Mouse (Mus musculus) megakaryocyte, embryonic 14.5 days (primary cell): ENCODE data around the gene Bfsp1. TPM values are rescaled to one million over a fixed set of nuclear protein-coding genes. Genes with fewer than 3 reads are reported as not detected.

Experiments used
- H3K27me3 ChIP-seq: replicated peaks from 2 replicates; pipeline ENCODE3; 2012; ENCODE audit warnings: inconsistent platforms
- H3K36me3 ChIP-seq: replicated peaks from 2 replicates; pipeline ENCODE3; 2012; ENCODE audit warnings: low read length, inconsistent platforms, mixed read lengths
- H3K4me1 ChIP-seq: 2 replicates; pipeline ENCODE4 v1.6.1; 2012; ENCODE audit warnings: inconsistent platforms
- H3K4me3 ChIP-seq: replicated peaks from 2 replicates; pipeline ENCODE3; 2012; ENCODE audit warnings: moderate library complexity, mild to moderate bottlenecking, inconsistent platforms
- H3K9me3 ChIP-seq: 2 replicates; pipeline ENCODE4 v1.6.1; 2012; ENCODE audit warnings: inconsistent platforms
- FLI1 ChIP-seq: IDR thresholded peaks from 2 replicates; pipeline ENCODE4 v1.6.1; 2012; ENCODE audit warnings: low read length, inconsistent platforms, mixed read lengths
- GATA1 ChIP-seq: IDR thresholded peaks from 3 replicates; pipeline ENCODE4 v1.6.1; 2012; ENCODE audit warnings: mixed read lengths, low read length, inconsistent platforms, borderline replicate concordance
- polyA plus RNA-seq: library from polyadenylated mRNA; stranded (reverse); fragments of >175 nt; gene quantifications from 2 replicates; pipeline ENCODE4 v1.2.3, GENCODE M21; 2012; ENCODE audit warnings: low replicate concordance; ENCODE audit not compliant: insufficient read depth

The Bfsp1 gene
- polyA plus RNA-seq, 1 experiment: 0.31 TPM

GRCm38 (mm10) chr2:143889860-143890433 is 27.0 kb upstream of the Bfsp1 start:
- Histone ChIP-seq H3K27me3 (peaks cover 3% of the 10 kb centered on the region), H3K4me1 (peaks cover 17% of the 10 kb centered on the region), H3K4me3 (peak overlapping the region; percentile 69), H3K36me3 (no peaks in the 10 kb centered on the region), H3K9me3 (peaks cover 4% of the 10 kb centered on the region; the same call in 1 of the 2 replicates)
- TF ChIP-seq FLI1 (no peak), GATA1 (no peak)

- Histone ChIP-seq H3K9me3 (peaks cover 4% of the 10 kb centered on the region; the same call in 1 of the 2 replicates), H3K4me3 (peak overlapping the region; percentile 73), H3K4me1 (peaks cover 17% of the 10 kb centered on the region), H3K36me3 (no peaks in the 10 kb centered on the region), H3K27me3 (peaks cover 4% of the 10 kb centered on the region)
- TF ChIP-seq GATA1: no peak
- TF ChIP-seq FLI1: no peak
Observed at GRCm38 (mm10) chr2:143889131-143889859, 26.3 kb upstream of the Bfsp1 start.

- Histone ChIP-seq H3K36me3 (no peaks in the 10 kb centered on the region), H3K4me1 (peaks cover 18% of the 10 kb centered on the region), H3K4me3 (peak overlapping the region; percentile 64), H3K9me3 (peaks cover 5% of the 10 kb centered on the region), H3K27me3 (peaks cover 4% of the 10 kb centered on the region)
- no peak for TF ChIP-seq GATA1
Observed at GRCm38 (mm10) chr2:143882606-143883288, 19.8 kb upstream of the Bfsp1 start.

- Histone ChIP-seq H3K9me3 (peaks cover 5% of the 10 kb centered on the region), H3K4me1 (peaks cover 22% of the 10 kb centered on the region), H3K36me3 (no peaks in the 10 kb centered on the region), H3K27me3 (peaks cover 4% of the 10 kb centered on the region), H3K4me3 (no peak overlapping the region)
- TF ChIP-seq GATA1 (no peak), FLI1 (no peak)
Observed at GRCm38 (mm10) chr2:143882002-143882401, 19.0 kb upstream of the Bfsp1 start.

- Histone ChIP-seq H3K4me3 (no peak overlapping the region), H3K27me3 (peaks cover 2% of the 10 kb centered on the region), H3K36me3 (no peaks in the 10 kb centered on the region), H3K4me1 (peaks cover 22% of the 10 kb centered on the region), H3K9me3 (peaks cover 5% of the 10 kb centered on the region)
- TF ChIP-seq FLI1 (no peak), GATA1 (no peak)
Observed at GRCm38 (mm10) chr2:143879311-143879710, 16.3 kb upstream of the Bfsp1 start.

GRCm38 (mm10) chr2:143876929-143877632 is 14.1 kb upstream of the Bfsp1 start:
- Histone ChIP-seq H3K9me3 (peaks cover 8% of the 10 kb centered on the region), H3K4me1 (peaks cover 19% of the 10 kb centered on the region), H3K4me3 (no peak overlapping the region), H3K27me3 (no peaks in the 10 kb centered on the region), H3K36me3 (no peaks in the 10 kb centered on the region)
- TF ChIP-seq FLI1: no peak
- no peak for TF ChIP-seq GATA1

GRCm38 (mm10) chr2:143876026-143876425 is 13.1 kb upstream of the Bfsp1 start:
- TF ChIP-seq GATA1 (no peak), FLI1 (no peak)
- H3K27me3 ChIP-seq: no peaks in the 10 kb centered on the region
- H3K9me3 ChIP-seq: peaks cover 8% of the 10 kb centered on the region
- H3K4me1 ChIP-seq: peaks cover 29% of the 10 kb centered on the region
- H3K36me3 ChIP-seq: no peaks in the 10 kb centered on the region
- no peak overlapping the region for H3K4me3 ChIP-seq

- peaks cover 43% of the 10 kb centered on the region for H3K4me1 ChIP-seq
- no peaks in the 10 kb centered on the region for H3K36me3 ChIP-seq
- H3K4me3 ChIP-seq: peak overlapping the region; percentile 75
- H3K27me3 ChIP-seq: peaks cover 2% of the 10 kb centered on the region
- H3K9me3 ChIP-seq: 0 out of 2 replicates have a peak, but pooled peaks cover 5% of the 10 kb centered on the region
- TF ChIP-seq FLI1 (no peak), GATA1 (no peak)
Observed at GRCm38 (mm10) chr2:143870936-143871688, 8.1 kb upstream of the Bfsp1 start.

- peaks cover 46% of the 10 kb centered on the region for H3K4me1 ChIP-seq
- peak overlapping the region; percentile 85 for H3K4me3 ChIP-seq
- 0 out of 2 replicates have a peak, but pooled peaks cover 2% of the 10 kb centered on the region for H3K9me3 ChIP-seq
- H3K36me3 ChIP-seq: no peaks in the 10 kb centered on the region
- peaks cover 33% of the 10 kb centered on the region for H3K27me3 ChIP-seq
- TF ChIP-seq GATA1 (no peak), FLI1 (no peak)
Observed at GRCm38 (mm10) chr2:143867326-143867725, 4.4 kb upstream of the Bfsp1 start.
